8 mouse cellular contexts compared by ENCODE assay signal in the genomic region with DNA sequence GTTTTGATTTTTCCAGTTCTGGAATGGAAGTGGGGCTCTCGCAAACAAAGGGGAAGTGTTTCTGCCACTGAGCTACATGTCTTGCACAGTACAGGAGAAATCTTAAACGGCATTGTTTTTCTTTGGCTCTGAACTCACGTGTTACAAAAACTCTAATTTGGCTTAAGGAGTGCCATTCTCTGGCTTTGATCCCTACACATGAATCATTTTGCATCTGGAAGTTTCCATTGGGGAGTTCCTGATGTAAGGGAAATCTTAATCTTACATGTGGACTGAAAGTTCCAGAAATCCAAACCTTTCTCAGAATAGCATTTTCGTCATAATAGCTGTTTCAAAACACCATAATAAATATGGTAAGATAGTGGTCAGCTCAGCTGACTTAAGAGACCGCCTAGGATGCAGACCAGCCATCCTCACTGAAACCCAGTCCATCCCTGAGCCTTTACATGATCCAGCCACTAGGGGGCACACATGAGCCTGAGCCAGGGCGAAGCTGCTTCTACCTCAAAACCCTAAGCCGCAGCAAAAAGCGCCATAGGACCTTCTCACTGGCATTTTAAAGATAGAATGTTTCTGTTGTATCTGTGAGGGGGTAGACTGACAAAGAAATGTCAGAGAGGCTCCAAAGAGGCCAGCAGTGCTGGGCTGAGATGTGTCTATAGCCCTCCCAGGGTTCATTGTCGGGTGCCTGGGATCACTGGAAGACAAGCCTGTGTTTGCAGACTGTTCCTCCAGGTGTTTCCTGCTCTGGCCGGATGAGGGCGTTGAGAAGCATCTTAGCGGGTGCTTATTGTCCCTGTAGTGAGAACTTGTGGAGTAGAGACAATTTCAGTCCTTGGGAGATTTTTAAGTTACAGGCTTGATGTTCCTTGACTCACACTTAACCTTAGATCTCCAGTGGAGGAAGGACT. TPM values are rescaled to one million over a fixed set of nuclear protein-coding genes. Genes with fewer than 3 reads are reported as not detected.
DNase-seq lines count a peak whose midpoint lies in the region; ATAC-seq lines count a peak whose summit lies in the region.

No protein-coding gene starts in this region.

- no peaks in the 10 kb centered on the region for H3K36me3 ChIP-seq in embryonic facial prominence, embryonic 13.5 days
- peaks cover 3% of the 10 kb centered on the region; the same call in 1 of the 2 replicates for H3K36me3 ChIP-seq in limb, embryonic 12.5 days
- no peaks in the 10 kb centered on the region for H3K36me3 ChIP-seq in midbrain, embryonic 16.5 days (ENCODE audit: control insufficient read depth, insufficient read depth, low read length)

- peak overlapping the region; percentile 51 for H3K4me2 ChIP-seq in embryonic facial prominence, embryonic 13.5 days
- H3K4me2 ChIP-seq in limb, embryonic 12.5 days = peak overlapping the region; percentile 44
- H3K4me2 ChIP-seq in midbrain, embryonic 16.5 days (ENCODE audit: low read length) = peak overlapping the region; percentile 40

- no peaks in the 10 kb centered on the region for H3K27me3 ChIP-seq in embryonic facial prominence, embryonic 13.5 days
- no peaks in the 10 kb centered on the region for H3K27me3 ChIP-seq in limb, embryonic 12.5 days
- H3K27me3 ChIP-seq in midbrain, embryonic 16.5 days (ENCODE audit: control insufficient read depth, insufficient read depth, low read depth, low read length) = no peaks in the 10 kb centered on the region

- 10% methylated on average over 12 of the region's 12 CpGs for WGBS in embryonic facial prominence, embryonic 13.5 days
- WGBS in limb, embryonic 12.5 days = 15% methylated on average over 12 of the region's 12 CpGs
- 16% methylated on average over 12 of the region's 12 CpGs for WGBS in midbrain, embryonic 16.5 days

- peak overlapping the region; percentile 57; the same call in 1 of the 2 replicates for H3K27ac ChIP-seq in embryonic facial prominence, embryonic 13.5 days
- H3K27ac ChIP-seq in limb, embryonic 12.5 days = no peak overlapping the region
- no peak overlapping the region for H3K27ac ChIP-seq in midbrain, embryonic 16.5 days (ENCODE audit: low read length)

- H3K9me3 ChIP-seq in embryonic facial prominence, embryonic 13.5 days = no peaks in the 10 kb centered on the region
- H3K9me3 ChIP-seq in limb, embryonic 12.5 days = no peaks in the 10 kb centered on the region
- H3K9me3 ChIP-seq in midbrain, embryonic 16.5 days (replicated peaks; ENCODE audit: control insufficient read depth, low read length, poor library complexity, severe bottlenecking) = no peaks in the 10 kb centered on the region

- peak; percentile 66 for DNase-seq in 3134 (ENCODE audit: extremely low read depth, insufficient read length, low spot score)
- DNase-seq in adrenal gland, postnatal 4 days (ENCODE audit: low spot score in 2 of 2) = peak; percentile 54 to 82
- DNase-seq in heart, adult 8-10 months (ENCODE audit: low spot score) = peak; percentile 91
- DNase-seq in kidney, adult 8-10 months = peak; percentile 81 to 90
- peak; percentile 75 to 87 for DNase-seq in spleen, postnatal 10 days (ENCODE audit: low spot score in 2 of 2)

- no peak for ATAC-seq in embryonic facial prominence, embryonic 13.5 days (ENCODE audit: insufficient number of reproducible peaks, insufficient read depth, low FRiP score, low TSS enrichment, low read depth)
- no peak for ATAC-seq in limb, embryonic 12.5 days (ENCODE audit: insufficient number of reproducible peaks, insufficient read depth, low FRiP score, low TSS enrichment, low read depth)
- ATAC-seq in midbrain, embryonic 16.5 days = peak; percentile 77; the same call in 1 of the 2 replicates

- peak overlapping the region; percentile 44; the same call in 1 of the 2 replicates for H3K9ac ChIP-seq in embryonic facial prominence, embryonic 13.5 days
- H3K9ac ChIP-seq in limb, embryonic 12.5 days (replicated peaks) = no peak overlapping the region
- no peak overlapping the region for H3K9ac ChIP-seq in midbrain, embryonic 16.5 days (ENCODE audit: low read depth, low read length)

- H3K4me3 ChIP-seq in embryonic facial prominence, embryonic 13.5 days = peak overlapping the region; percentile 19; the same call in 1 of the 2 replicates
- H3K4me3 ChIP-seq in limb, embryonic 12.5 days (replicated peaks) = 0 out of 2 replicates have a peak overlapping the region, but pooled peaks have one; percentile 5
- H3K4me3 ChIP-seq in midbrain, embryonic 16.5 days (ENCODE audit: low read depth, low read length) = no peak overlapping the region

- H3K4me1 ChIP-seq in embryonic facial prominence, embryonic 13.5 days = peaks cover 42% of the 10 kb centered on the region
- H3K4me1 ChIP-seq in limb, embryonic 12.5 days (replicated peaks) = peaks cover 46% of the 10 kb centered on the region
- no peaks in the 10 kb centered on the region for H3K4me1 ChIP-seq in midbrain, embryonic 16.5 days (ENCODE audit: control insufficient read depth, insufficient read depth, low read length)

RNA-seq across cellular contexts. Expression of gene Akap2, which starts 44.2 kb away (rescaled TPM):
- total RNA-seq in adrenal gland, postnatal 4 days (2021) = 100 to 1,000 TPM; 106 to 114 TPM
- 25.8 and 28.1 TPM in 2 replicates for polyA plus RNA-seq in embryonic facial prominence, embryonic 13.5 days (2015; fragmentation: Nextera tagmentation; extraction: Ambion mirVana)
- 100 to 1,000 TPM in 1 of 4 experiments, 10 to 100 TPM in 3; 75.6 to 100 (median 97.5) TPM for total RNA-seq in heart, adult 8-10 months (2022)
- 25.4 and 32.0 TPM in 2 replicates for polyA plus RNA-seq in limb, embryonic 12.5 days (2016; fragmentation: Nextera tagmentation; extraction: Ambion mirVana)
- polyA plus RNA-seq in midbrain, embryonic 16.5 days (2015; fragmentation: Nextera tagmentation; extraction: Ambion mirVana) = 10.5 and 12.4 TPM in 2 replicates
